Mouse (Mus musculus): Measurements from ENCODE around the gene Kcnip3. TPM values are rescaled to one million over a fixed set of nuclear protein-coding genes. Genes with fewer than 3 reads are reported as not detected.

Gene Kcnip3
- polyA plus RNA-seq, 1 experiment from 2014 or later, result 1.4 TPM

GRCm38 (mm10) chr2:127449691-127450090, 72.2 kb downstream of the Kcnip3 start:
- ATAC-seq (replicated peaks; ENCODE audit: low FRiP score), result no peak
- 46% methylated on average over 7 of the region's 7 CpGs for WGBS
- H3K4me1 ChIP-seq (replicated peaks; ENCODE audit: control insufficient read depth, insufficient read depth, low read length), result peaks cover 23% of the 10 kb centered on the region

GRCm38 (mm10) chr2:127446847-127447246, 75.0 kb downstream of the Kcnip3 start:
- Histone ChIP-seq H3K9ac (ENCODE audit: low read depth, low read length) (no peak overlapping the region), H3K4me2 (no peak overlapping the region), H3K36me3 (ENCODE audit: control insufficient read depth, insufficient read depth, low read length) (no peaks in the 10 kb centered on the region), H3K4me1 (replicated peaks; ENCODE audit: control insufficient read depth, insufficient read depth, low read length) (peaks cover 25% of the 10 kb centered on the region), H3K27me3 (replicated peaks; ENCODE audit: control insufficient read depth, insufficient read depth, low read length) (no peaks in the 10 kb centered on the region), H3K4me3 (ENCODE audit: low read depth, low read length) (no peak overlapping the region), H3K9me3 (ENCODE audit: control insufficient read depth, low read length) (no peaks in the 10 kb centered on the region), H3K27ac (ENCODE audit: low read depth, low read length) (no peak overlapping the region)
- no peak for DNase-seq (ENCODE audit: low spot score)
- peak; percentile 49 for ATAC-seq (replicated peaks; ENCODE audit: low FRiP score)
- WGBS, result 24% methylated on average over 3 of the region's 3 CpGs

More at GRCm38 (mm10) chr2:127449691-127450090, 72.2 kb downstream of the Kcnip3 start:
- peaks cover 6% of the 10 kb centered on the region for H3K27me3 ChIP-seq (replicated peaks; ENCODE audit: control insufficient read depth, insufficient read depth, low read length)
- H3K9me3 ChIP-seq (ENCODE audit: control insufficient read depth, low read length), result no peaks in the 10 kb centered on the region
- no peak overlapping the region for H3K27ac ChIP-seq (ENCODE audit: low read depth, low read length)
- no peak for DNase-seq (ENCODE audit: low spot score)
- no peak overlapping the region for H3K4me2 ChIP-seq
- H3K9ac ChIP-seq (ENCODE audit: low read depth, low read length), result no peak overlapping the region
- no peaks in the 10 kb centered on the region for H3K36me3 ChIP-seq (ENCODE audit: control insufficient read depth, insufficient read depth, low read length)
- no peak overlapping the region for H3K4me3 ChIP-seq (ENCODE audit: low read depth, low read length)

GRCm38 (mm10) chr2:127444055-127444789, 77.7 kb downstream of the Kcnip3 start, which contains the start of gene Fahd2a:
Fahd2a (minus strand) TSS chr2:127444565.
- Histone ChIP-seq H3K4me2 (peak within 1 kb of the TSS; percentile 85), H3K27ac (ENCODE audit: low read depth, low read length) (peak within 1 kb of the TSS; percentile 50), H3K9ac (ENCODE audit: low read depth, low read length) (peak within 1 kb of the TSS; percentile 78), H3K9me3 (ENCODE audit: control insufficient read depth, low read length) (no peaks in the 10 kb centered on the region), H3K27me3 (replicated peaks; ENCODE audit: control insufficient read depth, insufficient read depth, low read length) (no peaks in the 10 kb centered on the region), H3K4me1 (replicated peaks; ENCODE audit: control insufficient read depth, insufficient read depth, low read length) (peaks cover 17% of the 10 kb centered on the region), H3K36me3 (ENCODE audit: control insufficient read depth, insufficient read depth, low read length) (no peaks in the 10 kb centered on the region), H3K4me3 (ENCODE audit: low read depth, low read length) (peak within 1 kb of the TSS; percentile 83)
- ATAC-seq (replicated peaks; ENCODE audit: low FRiP score) (peak; percentile 90), DNase-seq (ENCODE audit: low spot score) (peak; percentile 88)
- WGBS, result 2% methylated on average over 37 of the region's 37 CpGs

GRCm38 (mm10) chr2:127437697-127438096, 84.2 kb downstream of the Kcnip3 start:
- DNase-seq (ENCODE audit: low spot score) (no peak), ATAC-seq (replicated peaks; ENCODE audit: low FRiP score) (no peak)
- no peak overlapping the region for H3K4me3 ChIP-seq (ENCODE audit: low read depth, low read length)
- peaks cover 4% of the 10 kb centered on the region; the same call in 1 of the 2 replicates for H3K4me1 ChIP-seq (replicated peaks; ENCODE audit: control insufficient read depth, insufficient read depth, low read length)
- H3K36me3 ChIP-seq (ENCODE audit: control insufficient read depth, insufficient read depth, low read length), result no peaks in the 10 kb centered on the region
- no peak overlapping the region for H3K27ac ChIP-seq (ENCODE audit: low read depth, low read length)
- 83% methylated on average over 5 of the region's 5 CpGs for WGBS
- H3K27me3 ChIP-seq (replicated peaks; ENCODE audit: control insufficient read depth, insufficient read depth, low read length), result no peaks in the 10 kb centered on the region
- no peak overlapping the region for H3K4me2 ChIP-seq
- no peak overlapping the region for H3K9ac ChIP-seq (ENCODE audit: low read depth, low read length)
- no peaks in the 10 kb centered on the region for H3K9me3 ChIP-seq (ENCODE audit: control insufficient read depth, low read length)

GRCm38 (mm10) chr2:127435554-127435953, 86.3 kb downstream of the Kcnip3 start:
- no peak for DNase-seq (ENCODE audit: low spot score)
- no peaks in the 10 kb centered on the region for H3K27me3 ChIP-seq (replicated peaks; ENCODE audit: control insufficient read depth, insufficient read depth, low read length)
- no peaks in the 10 kb centered on the region for H3K36me3 ChIP-seq (ENCODE audit: control insufficient read depth, insufficient read depth, low read length)
- no peak overlapping the region for H3K4me3 ChIP-seq (ENCODE audit: low read depth, low read length)
- 90% methylated on average over 2 of the region's 2 CpGs for WGBS
- H3K4me1 ChIP-seq (replicated peaks; ENCODE audit: control insufficient read depth, insufficient read depth, low read length), result peaks cover 4% of the 10 kb centered on the region; the same call in 1 of the 2 replicates
- no peak overlapping the region for H3K4me2 ChIP-seq
- H3K27ac ChIP-seq (ENCODE audit: low read depth, low read length), result no peak overlapping the region
- peak; percentile 42 for ATAC-seq (replicated peaks; ENCODE audit: low FRiP score)
- H3K9me3 ChIP-seq (ENCODE audit: control insufficient read depth, low read length), result no peaks in the 10 kb centered on the region
- H3K9ac ChIP-seq (ENCODE audit: low read depth, low read length), result no peak overlapping the region

GRCm38 (mm10) chr2:127435135-127435534, 86.8 kb downstream of the Kcnip3 start:
- Histone ChIP-seq H3K4me2 (no peak overlapping the region), H3K9ac (ENCODE audit: low read depth, low read length) (no peak overlapping the region), H3K27ac (ENCODE audit: low read depth, low read length) (no peak overlapping the region), H3K9me3 (ENCODE audit: control insufficient read depth, low read length) (no peaks in the 10 kb centered on the region), H3K27me3 (replicated peaks; ENCODE audit: control insufficient read depth, insufficient read depth, low read length) (no peaks in the 10 kb centered on the region), H3K4me3 (ENCODE audit: low read depth, low read length) (no peak overlapping the region), H3K36me3 (ENCODE audit: control insufficient read depth, insufficient read depth, low read length) (no peaks in the 10 kb centered on the region), H3K4me1 (replicated peaks; ENCODE audit: control insufficient read depth, insufficient read depth, low read length) (peaks cover 4% of the 10 kb centered on the region; the same call in 1 of the 2 replicates)
- ATAC-seq (replicated peaks; ENCODE audit: low FRiP score) (peak; percentile 46; the same call in 1 of the 2 replicates), DNase-seq (ENCODE audit: low spot score) (peak; percentile 59)
- 23% methylated on average over 2 of the region's 2 CpGs for WGBS

GRCm38 (mm10) chr2:127433487-127434295, 88.2 kb downstream of the Kcnip3 start:
- Histone ChIP-seq H3K9ac (ENCODE audit: low read depth, low read length) (no peak overlapping the region), H3K27ac (ENCODE audit: low read depth, low read length) (no peak overlapping the region), H3K4me1 (replicated peaks; ENCODE audit: control insufficient read depth, insufficient read depth, low read length) (peaks cover 4% of the 10 kb centered on the region; the same call in 1 of the 2 replicates), H3K27me3 (replicated peaks; ENCODE audit: control insufficient read depth, insufficient read depth, low read length) (0 out of 2 replicates have a peak, but pooled peaks cover 3% of the 10 kb centered on the region), H3K4me3 (ENCODE audit: low read depth, low read length) (no peak overlapping the region), H3K36me3 (ENCODE audit: control insufficient read depth, insufficient read depth, low read length) (no peaks in the 10 kb centered on the region), H3K9me3 (ENCODE audit: control insufficient read depth, low read length) (no peaks in the 10 kb centered on the region), H3K4me2 (no peak overlapping the region)
- ATAC-seq (replicated peaks; ENCODE audit: low FRiP score) (no peak), DNase-seq (ENCODE audit: low spot score) (no peak)
- 77% methylated on average over 9 of the region's 9 CpGs for WGBS

GRCm38 (mm10) chr2:127430238-127430637, 91.7 kb downstream of the Kcnip3 start:
- Histone ChIP-seq H3K27me3 (replicated peaks; ENCODE audit: control insufficient read depth, insufficient read depth, low read length) (0 out of 2 replicates have a peak, but pooled peaks cover 3% of the 10 kb centered on the region), H3K9me3 (ENCODE audit: control insufficient read depth, low read length) (no peaks in the 10 kb centered on the region), H3K9ac (ENCODE audit: low read depth, low read length) (no peak overlapping the region), H3K4me3 (ENCODE audit: low read depth, low read length) (no peak overlapping the region), H3K4me1 (replicated peaks; ENCODE audit: control insufficient read depth, insufficient read depth, low read length) (peaks cover 4% of the 10 kb centered on the region; the same call in 1 of the 2 replicates), H3K27ac (ENCODE audit: low read depth, low read length) (no peak overlapping the region), H3K4me2 (no peak overlapping the region), H3K36me3 (ENCODE audit: control insufficient read depth, insufficient read depth, low read length) (no peaks in the 10 kb centered on the region)
- DNase-seq (ENCODE audit: low spot score), result no peak
- no peak for ATAC-seq (replicated peaks; ENCODE audit: low FRiP score)
- WGBS, result 9% methylated on average over 3 of the region's 3 CpGs
